Mouse (Mus musculus): ENCODE data around the gene Dnah14. TPM values are rescaled to one million over a fixed set of nuclear protein-coding genes. Genes with fewer than 3 reads are reported as not detected.
A peak's percentile ranks its signal among the peaks of the same experiment; 100 is the strongest.

Gene Dnah14
- polyA plus RNA-seq, 1 experiment from 2014 or later: 1.7 TPM

- no peak overlapping the region for H3K4me3 ChIP-seq
- peaks cover 17% of the 10 kb centered on the region for H3K4me1 ChIP-seq
- H3K9me3 ChIP-seq: no peaks in the 10 kb centered on the region
- H3K27me3 ChIP-seq (replicated peaks; ENCODE audit: low read depth, poor library complexity, severe bottlenecking): peaks cover 9% of the 10 kb centered on the region
- 68% methylated on average over 4 of the region's 4 CpGs for WGBS
- H3K36me3 ChIP-seq (replicated peaks): no peaks in the 10 kb centered on the region
- H3K27ac ChIP-seq (replicated peaks): no peak overlapping the region
- no peak for DNase-seq (ENCODE audit: low spot score)
These were observed 274.1 kb downstream of the Dnah14 start for GRCm38 (mm10) chr1:181850441-181850840.

GRCm38 (mm10) chr1:181851521-181852310, 275.4 kb downstream of the Dnah14 start:
- Histone ChIP-seq H3K4me3 (no peak overlapping the region), H3K36me3 (replicated peaks) (no peaks in the 10 kb centered on the region), H3K27ac (replicated peaks) (no peak overlapping the region), H3K9me3 (no peaks in the 10 kb centered on the region), H3K4me1 (peaks cover 17% of the 10 kb centered on the region), H3K27me3 (replicated peaks; ENCODE audit: low read depth, poor library complexity, severe bottlenecking) (peaks cover 9% of the 10 kb centered on the region)
- DNase-seq (ENCODE audit: low spot score): no peak
- 89% methylated on average over 12 of the region's 12 CpGs for WGBS

GRCm38 (mm10) chr1:181852466-181852865, 276.1 kb downstream of the Dnah14 start:
- Histone ChIP-seq H3K9me3 (no peaks in the 10 kb centered on the region), H3K4me3 (no peak overlapping the region; the same call in 1 of the 2 replicates), H3K4me1 (peaks cover 17% of the 10 kb centered on the region), H3K27me3 (replicated peaks; ENCODE audit: low read depth, poor library complexity, severe bottlenecking) (peaks cover 9% of the 10 kb centered on the region), H3K36me3 (replicated peaks) (no peaks in the 10 kb centered on the region), H3K27ac (replicated peaks) (no peak overlapping the region)
- DNase-seq (ENCODE audit: low spot score): no peak
- WGBS: 48% methylated on average over 13 of the region's 13 CpGs

- peak; percentile 35 for DNase-seq (ENCODE audit: low spot score)
- no peak overlapping the region; the same call in 1 of the 2 replicates for H3K27ac ChIP-seq (replicated peaks)
- H3K4me1 ChIP-seq: peaks cover 15% of the 10 kb centered on the region
- peak overlapping the region; percentile 40 for H3K4me3 ChIP-seq
- H3K9me3 ChIP-seq: no peaks in the 10 kb centered on the region
- peaks cover 9% of the 10 kb centered on the region for H3K27me3 ChIP-seq (replicated peaks; ENCODE audit: low read depth, poor library complexity, severe bottlenecking)
- WGBS: 10% methylated on average over 21 of the region's 21 CpGs
- H3K36me3 ChIP-seq (replicated peaks): no peaks in the 10 kb centered on the region
These were observed 276.9 kb downstream of the Dnah14 start for GRCm38 (mm10) chr1:181853081-181853736.

GRCm38 (mm10) chr1:181854829-181855228, 278.5 kb downstream of the Dnah14 start:
- Histone ChIP-seq H3K9me3 (no peaks in the 10 kb centered on the region), H3K36me3 (replicated peaks) (no peaks in the 10 kb centered on the region), H3K4me1 (peaks cover 15% of the 10 kb centered on the region), H3K4me3 (no peak overlapping the region), H3K27ac (replicated peaks) (no peak overlapping the region), H3K27me3 (replicated peaks; ENCODE audit: low read depth, poor library complexity, severe bottlenecking) (peaks cover 9% of the 10 kb centered on the region)
- no peak for DNase-seq (ENCODE audit: low spot score)
- 96% methylated on average over 2 of the region's 2 CpGs for WGBS

GRCm38 (mm10) chr1:181856329-181856728, 280.0 kb downstream of the Dnah14 start:
- Histone ChIP-seq H3K4me1 (peaks cover 21% of the 10 kb centered on the region), H3K4me3 (no peak overlapping the region), H3K9me3 (no peaks in the 10 kb centered on the region), H3K27ac (replicated peaks) (no peak overlapping the region), H3K36me3 (replicated peaks) (no peaks in the 10 kb centered on the region), H3K27me3 (replicated peaks; ENCODE audit: low read depth, poor library complexity, severe bottlenecking) (peaks cover 9% of the 10 kb centered on the region)
- DNase-seq (ENCODE audit: low spot score): no peak
- 84% methylated on average over 2 of the region's 2 CpGs for WGBS

GRCm38 (mm10) chr1:181860659-181861058, 284.3 kb downstream of the Dnah14 start:
- DNase-seq (ENCODE audit: low spot score): peak; percentile 72
- H3K4me1 ChIP-seq: peaks cover 22% of the 10 kb centered on the region
- no peaks in the 10 kb centered on the region for H3K9me3 ChIP-seq
- WGBS: 26% methylated on average over 5 of the region's 5 CpGs
- H3K4me3 ChIP-seq: no peak overlapping the region
- H3K27ac ChIP-seq (replicated peaks): peak overlapping the region; percentile 66
- H3K27me3 ChIP-seq (replicated peaks; ENCODE audit: low read depth, poor library complexity, severe bottlenecking): no peaks in the 10 kb centered on the region
- no peaks in the 10 kb centered on the region for H3K36me3 ChIP-seq (replicated peaks)

GRCm38 (mm10) chr1:181861181-181861902, 285.0 kb downstream of the Dnah14 start:
- Histone ChIP-seq H3K9me3 (no peaks in the 10 kb centered on the region), H3K27me3 (replicated peaks; ENCODE audit: low read depth, poor library complexity, severe bottlenecking) (no peaks in the 10 kb centered on the region), H3K27ac (replicated peaks) (no peak overlapping the region), H3K4me1 (peaks cover 22% of the 10 kb centered on the region), H3K36me3 (replicated peaks) (no peaks in the 10 kb centered on the region), H3K4me3 (no peak overlapping the region)
- 79% methylated on average over 2 of the region's 2 CpGs for WGBS
- DNase-seq (ENCODE audit: low spot score): no peak

- H3K27ac ChIP-seq (replicated peaks): no peak overlapping the region
- WGBS: 61% methylated on average over 16 of the region's 16 CpGs
- no peak for DNase-seq (ENCODE audit: low spot score)
- H3K4me1 ChIP-seq: peaks cover 22% of the 10 kb centered on the region
- no peak overlapping the region for H3K4me3 ChIP-seq
- no peaks in the 10 kb centered on the region for H3K36me3 ChIP-seq (replicated peaks)
- no peaks in the 10 kb centered on the region for H3K9me3 ChIP-seq
- H3K27me3 ChIP-seq (replicated peaks; ENCODE audit: low read depth, poor library complexity, severe bottlenecking): no peaks in the 10 kb centered on the region
These were observed 286.5 kb downstream of the Dnah14 start for GRCm38 (mm10) chr1:181862676-181863374.

GRCm38 (mm10) chr1:181863431-181863830, 287.1 kb downstream of the Dnah14 start:
- WGBS: 42% methylated on average over 8 of the region's 8 CpGs
- Histone ChIP-seq H3K36me3 (replicated peaks) (no peaks in the 10 kb centered on the region), H3K4me1 (peaks cover 22% of the 10 kb centered on the region), H3K4me3 (no peak overlapping the region), H3K9me3 (no peaks in the 10 kb centered on the region), H3K27ac (replicated peaks) (no peak overlapping the region), H3K27me3 (replicated peaks; ENCODE audit: low read depth, poor library complexity, severe bottlenecking) (no peaks in the 10 kb centered on the region)
- no peak for DNase-seq (ENCODE audit: low spot score)
